ENCODE assay signal across 7 mouse cellular contexts in genomic region chr8:105935863-105936603, GRCm38 (mm10). TPM values are rescaled to one million over a fixed set of nuclear protein-coding genes. Genes with fewer than 3 reads are reported as not detected.
DNase-seq lines count a peak whose midpoint lies in the region; ATAC-seq and TF ChIP-seq lines count a peak whose summit lies in the region.

No protein-coding gene starts in this region.

- H3K4me3 ChIP-seq in lung, embryonic 16.5 days (ENCODE audit: low read length), result peak overlapping the region; percentile 80
- H3K4me3 ChIP-seq in lung, adult 2 months (replicated peaks; ENCODE audit: extremely low read depth, low read depth, low read length), result no peak overlapping the region
- H3K4me3 ChIP-seq in embryonic fibroblast, embryonic 13.5 days (ENCODE audit: insufficient read depth, low read length), result peak overlapping the region; percentile 43
- peak overlapping the region; percentile 59 for H3K4me3 ChIP-seq in limb, embryonic 12.5 days (replicated peaks)
- peak overlapping the region; percentile 71 for H3K4me3 ChIP-seq in stomach, embryonic 16.5 days (replicated peaks; ENCODE audit: low read length)

- TF ChIP-seq POLR2A in lung, adult 2 months (IDR thresholded peaks at IDR 0.05; ENCODE audit: borderline replicate concordance, extremely low read depth, low read depth, low read length), result no peak
- TF ChIP-seq POLR2A in embryonic fibroblast, embryonic 13.5 days (IDR thresholded peaks at IDR 0.05; ENCODE audit: low read depth, low read length), result no peak

- H3K36me3 ChIP-seq in lung, embryonic 16.5 days (ENCODE audit: control insufficient read depth, insufficient read depth, low read length), result 0 out of 2 replicates have a peak, but pooled peaks cover 2% of the 10 kb centered on the region
- peaks cover 45% of the 10 kb centered on the region for H3K36me3 ChIP-seq in limb, embryonic 12.5 days
- no peaks in the 10 kb centered on the region for H3K36me3 ChIP-seq in stomach, embryonic 16.5 days (ENCODE audit: control insufficient read depth, insufficient read depth, low read length)

- ATAC-seq in lung, embryonic 16.5 days (ENCODE audit: low read depth), result no peak
- ATAC-seq in limb, embryonic 12.5 days (ENCODE audit: insufficient number of reproducible peaks, insufficient read depth, low FRiP score, low TSS enrichment, low read depth), result no peak
- ATAC-seq in stomach, embryonic 16.5 days (ENCODE audit: insufficient read depth, low FRiP score), result no peak

- peak overlapping the region; percentile 72 for H3K4me2 ChIP-seq in lung, embryonic 16.5 days (ENCODE audit: low read depth, low read length)
- peak overlapping the region; percentile 93 for H3K4me2 ChIP-seq in limb, embryonic 12.5 days
- H3K4me2 ChIP-seq in stomach, embryonic 16.5 days (ENCODE audit: low read depth, low read length), result peak overlapping the region; percentile 73

- no peak for DNase-seq in lung, adult 2 months
- DNase-seq in Muller cell, postnatal 12 days (ENCODE audit: inconsistent ontology term), result no peak
- no peak for DNase-seq in ovary, postnatal 36 days (ENCODE audit: low spot score)

- H3K9ac ChIP-seq in lung, embryonic 16.5 days (ENCODE audit: low read length), result peak overlapping the region; percentile 73
- H3K9ac ChIP-seq in limb, embryonic 12.5 days (replicated peaks), result peak overlapping the region; percentile 66
- H3K9ac ChIP-seq in stomach, embryonic 16.5 days (ENCODE audit: low read length), result peak overlapping the region; percentile 85

- H3K27ac ChIP-seq in lung, embryonic 16.5 days (ENCODE audit: low read length), result 0 out of 2 replicates have a peak overlapping the region, but pooled peaks have one; percentile 35
- no peak overlapping the region for H3K27ac ChIP-seq in embryonic fibroblast, embryonic 13.5 days (ENCODE audit: insufficient read depth, low read length)
- peak overlapping the region; percentile 72 for H3K27ac ChIP-seq in limb, embryonic 12.5 days
- H3K27ac ChIP-seq in stomach, embryonic 16.5 days (ENCODE audit: low read length), result peak overlapping the region; percentile 26; the same call in 1 of the 2 replicates

- 17% methylated on average over 7 of the region's 7 CpGs for WGBS in lung, embryonic 16.5 days
- 36% methylated on average over 7 of the region's 7 CpGs for WGBS in lung, adult 2 months
- WGBS in limb, embryonic 12.5 days, result 23% methylated on average over 7 of the region's 7 CpGs
- 24% methylated on average over 7 of the region's 7 CpGs for WGBS in stomach, embryonic 16.5 days

- H3K4me1 ChIP-seq in lung, embryonic 16.5 days (replicated peaks; ENCODE audit: control insufficient read depth, insufficient read depth, low read length), result peaks cover 12% of the 10 kb centered on the region
- H3K4me1 ChIP-seq in lung, adult 2 months (ENCODE audit: control insufficient read depth, insufficient read depth, low read length), result peaks cover 4% of the 10 kb centered on the region
- H3K4me1 ChIP-seq in embryonic fibroblast, embryonic 13.5 days (ENCODE audit: control insufficient read depth, insufficient read depth, low read length), result no peaks in the 10 kb centered on the region
- peaks cover 19% of the 10 kb centered on the region for H3K4me1 ChIP-seq in limb, embryonic 12.5 days (replicated peaks)
- 0 out of 2 replicates have a peak, but pooled peaks cover 6% of the 10 kb centered on the region for H3K4me1 ChIP-seq in stomach, embryonic 16.5 days (ENCODE audit: control insufficient read depth, insufficient read depth, low read length)

- H3K27me3 ChIP-seq in lung, embryonic 16.5 days (ENCODE audit: control insufficient read depth, insufficient read depth, low read depth, low read length), result no peaks in the 10 kb centered on the region
- H3K27me3 ChIP-seq in limb, embryonic 12.5 days, result no peaks in the 10 kb centered on the region
- no peaks in the 10 kb centered on the region for H3K27me3 ChIP-seq in stomach, embryonic 16.5 days (ENCODE audit: control insufficient read depth, insufficient read depth, low read length)

- no peak for TF ChIP-seq CTCF in lung, adult 2 months (IDR thresholded peaks at IDR 0.05; ENCODE audit: insufficient read depth, low read length)
- no peak for TF ChIP-seq CTCF in embryonic fibroblast, embryonic 13.5 days (IDR thresholded peaks at IDR 0.05; ENCODE audit: borderline replicate concordance, insufficient read depth, low read length)

- H3K9me3 ChIP-seq in lung, embryonic 16.5 days (ENCODE audit: control insufficient read depth, low read length), result no peaks in the 10 kb centered on the region
- H3K9me3 ChIP-seq in limb, embryonic 12.5 days, result no peaks in the 10 kb centered on the region
- H3K9me3 ChIP-seq in stomach, embryonic 16.5 days (replicated peaks; ENCODE audit: control insufficient read depth, low read length), result no peaks in the 10 kb centered on the region

RNA-seq across cellular contexts. Expression of gene Psmb10, which starts 2.2 kb away (rescaled TPM):
- 39.7 and 56.6 TPM in 2 replicates for polyA plus RNA-seq in lung, embryonic 16.5 days (2015; fragmentation: Nextera tagmentation; extraction: Ambion mirVana)
- 211 and 217 TPM in 2 replicates for polyA plus RNA-seq in lung, adult 2 months (2012; rRNA removed)
- polyA plus RNA-seq in embryonic fibroblast, embryonic 13.5 days (2011; ENCODE audit: insufficient read length, low read depth, missing spikeins), result 27.1 and 30.5 TPM in 2 replicates
- polyA plus RNA-seq in limb, embryonic 12.5 days (2016; fragmentation: Nextera tagmentation; extraction: Ambion mirVana), result 24.1 and 26.9 TPM in 2 replicates
- polyA plus RNA-seq in stomach, embryonic 16.5 days (2015; fragmentation: Nextera tagmentation; extraction: Ambion mirVana), result 55.0 and 59.5 TPM in 2 replicates

RNA-seq across cellular contexts. Expression of gene Ctrl, which starts 2.4 kb away (rescaled TPM):
- polyA plus RNA-seq in lung, embryonic 16.5 days (2015; fragmentation: Nextera tagmentation; extraction: Ambion mirVana), result 0.77 and 1.2 TPM in 2 replicates
- 2.2 and 13.8 TPM in 2 replicates for polyA plus RNA-seq in lung, adult 2 months (2012; rRNA removed)
- polyA plus RNA-seq in embryonic fibroblast, embryonic 13.5 days (2011; ENCODE audit: insufficient read length, low read depth, missing spikeins), result not detected in 2 replicates
- polyA plus RNA-seq in limb, embryonic 12.5 days (2016; fragmentation: Nextera tagmentation; extraction: Ambion mirVana), result 1.3 and 1.6 TPM in 2 replicates
- 3.9 and 5.9 TPM in 2 replicates for polyA plus RNA-seq in stomach, embryonic 16.5 days (2015; fragmentation: Nextera tagmentation; extraction: Ambion mirVana)

RNA-seq across cellular contexts. Expression of gene Lcat, which starts 7.1 kb away (rescaled TPM):
- 1.6 and 2.8 TPM in 2 replicates for polyA plus RNA-seq in lung, embryonic 16.5 days (2015; fragmentation: Nextera tagmentation; extraction: Ambion mirVana)
- polyA plus RNA-seq in lung, adult 2 months (2012; rRNA removed), result 3.4 and 3.6 TPM in 2 replicates
- 2.3 and 3.9 TPM in 2 replicates for polyA plus RNA-seq in embryonic fibroblast, embryonic 13.5 days (2011; ENCODE audit: insufficient read length, low read depth, missing spikeins)
- 2.2 and 2.3 TPM in 2 replicates for polyA plus RNA-seq in limb, embryonic 12.5 days (2016; fragmentation: Nextera tagmentation; extraction: Ambion mirVana)
- polyA plus RNA-seq in stomach, embryonic 16.5 days (2015; fragmentation: Nextera tagmentation; extraction: Ambion mirVana), result 4.2 and 5.0 TPM in 2 replicates

RNA-seq across cellular contexts. Expression of gene Slc12a4, which starts 29.9 kb away (rescaled TPM):
- 35.1 and 38.3 TPM in 2 replicates for polyA plus RNA-seq in lung, embryonic 16.5 days (2015; fragmentation: Nextera tagmentation; extraction: Ambion mirVana)
- polyA plus RNA-seq in lung, adult 2 months (2012; rRNA removed), result 84.3 and 96.8 TPM in 2 replicates
- 60.2 and 82.1 TPM in 2 replicates for polyA plus RNA-seq in embryonic fibroblast, embryonic 13.5 days (2011; ENCODE audit: insufficient read length, low read depth, missing spikeins)
- polyA plus RNA-seq in limb, embryonic 12.5 days (2016; fragmentation: Nextera tagmentation; extraction: Ambion mirVana), result 35.5 and 42.8 TPM in 2 replicates
- 35.4 and 44.9 TPM in 2 replicates for polyA plus RNA-seq in stomach, embryonic 16.5 days (2015; fragmentation: Nextera tagmentation; extraction: Ambion mirVana)

RNA-seq across cellular contexts. Expression of gene Pskh1, which starts 35.8 kb away (rescaled TPM):
- 34.0 and 34.9 TPM in 2 replicates for polyA plus RNA-seq in lung, embryonic 16.5 days (2015; fragmentation: Nextera tagmentation; extraction: Ambion mirVana)
- polyA plus RNA-seq in lung, adult 2 months (2012; rRNA removed), result 38.2 and 43.7 TPM in 2 replicates
- 28.9 and 30.5 TPM in 2 replicates for polyA plus RNA-seq in embryonic fibroblast, embryonic 13.5 days (2011; ENCODE audit: insufficient read length, low read depth, missing spikeins)
- 43.0 and 48.2 TPM in 2 replicates for polyA plus RNA-seq in limb, embryonic 12.5 days (2016; fragmentation: Nextera tagmentation; extraction: Ambion mirVana)
- polyA plus RNA-seq in stomach, embryonic 16.5 days (2015; fragmentation: Nextera tagmentation; extraction: Ambion mirVana), result 30.4 and 33.1 TPM in 2 replicates
